Mouse (Mus musculus) mouse embryonic stem cell (cell line): ENCODE data around the gene Rasl11b.

Source experiments
- in situ Hi-C, 2 experiments: fragments of 300-500 bp; cut with MboI; formaldehyde crosslinking; loops; 1 replicate in 1 of 2; 3 replicates in 1 of 2; pipeline ENCODE4 v1.14.3; 2019 to 2020; ENCODE audit warnings: low sequenced_read_pairs in 2 of 2, low pct_unique_long_range_greater_than_20kb in 1 of 2, mixed read lengths in 1 of 2; ENCODE audit not compliant: unreplicated experiment in 1 of 2

Gene Rasl11b

GRCm38 (mm10) chr5:74180216-74180615 is 14.9 kb upstream of the Rasl11b start:
- in situ Hi-C loops: no loop called here

- in situ Hi-C loops: no loop called here
Observed at GRCm38 (mm10) chr5:74183118-74183517, 12.0 kb upstream of the Rasl11b start.

DNA sequence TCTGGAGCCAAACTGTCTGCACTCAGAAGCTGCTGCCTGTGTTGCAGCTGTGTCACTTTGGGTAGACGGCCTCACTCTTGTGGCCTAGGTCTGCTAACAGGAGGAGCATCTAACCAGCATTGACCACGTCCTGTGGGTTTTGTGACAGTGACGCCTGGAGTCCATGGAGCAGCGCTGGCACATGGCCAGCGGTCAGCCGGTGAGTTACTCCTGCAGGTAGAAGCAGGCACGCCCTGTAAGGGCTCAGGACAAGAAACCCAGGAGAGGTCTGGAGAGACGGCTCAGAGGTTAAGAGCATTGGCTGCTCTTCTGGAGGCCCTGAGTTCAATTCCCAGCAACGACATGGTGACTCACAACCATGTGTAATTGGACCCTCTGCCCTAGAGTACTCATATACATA is 10.5 kb upstream of the Rasl11b start:
- in situ Hi-C loops: no loop called here

DNA sequence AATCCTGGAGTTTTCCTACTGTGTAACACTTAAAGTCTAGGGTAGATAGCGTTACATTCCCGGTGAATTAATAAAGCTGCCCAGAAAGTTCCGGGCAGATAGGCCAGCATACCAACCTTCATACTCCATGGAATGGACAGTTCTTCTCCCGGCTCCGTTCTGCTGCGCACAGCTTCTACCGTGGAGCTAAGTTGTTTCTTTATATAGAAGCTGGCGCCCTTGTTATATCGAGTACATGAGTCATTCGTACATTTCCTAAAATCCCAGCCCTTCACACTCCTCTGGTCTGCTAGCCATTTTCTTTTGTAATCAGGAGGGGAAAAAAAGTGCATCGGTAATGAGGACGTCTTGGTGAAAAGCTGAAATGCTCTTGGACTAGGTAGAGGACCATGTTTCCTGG is 7.0 kb upstream of the Rasl11b start:
- in situ Hi-C loops: no loop called here

GRCm38 (mm10) chr5:74188886-74189285 is 6.2 kb upstream of the Rasl11b start:
- in situ Hi-C loops: no loop called here

GRCm38 (mm10) chr5:74189484-74190160 is 5.5 kb upstream of the Rasl11b start:
- in situ Hi-C loops: no loop called here

- in situ Hi-C loops: no loop called here
Observed at GRCm38 (mm10) chr5:74190161-74190491, 5.0 kb upstream of the Rasl11b start.

DNA sequence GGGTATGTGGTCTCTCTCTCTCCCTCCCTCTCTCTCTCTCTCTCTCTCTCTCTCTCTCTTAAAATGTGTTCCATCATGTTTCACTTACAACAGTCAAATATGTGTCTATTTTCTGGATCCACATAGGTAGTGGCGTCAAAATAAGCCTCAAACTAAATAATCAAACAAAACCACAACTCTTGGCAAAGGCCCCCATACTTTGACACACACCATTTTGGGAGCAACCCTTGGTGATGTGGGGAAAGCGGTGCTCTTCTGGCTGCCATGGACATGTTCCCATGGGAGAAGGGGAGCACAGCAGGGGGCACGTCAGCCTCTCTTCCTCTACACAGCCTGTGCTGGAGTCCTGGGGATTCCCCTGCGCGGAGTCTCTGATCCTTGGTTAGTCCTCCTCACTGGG is 4.2 kb upstream of the Rasl11b start:
- in situ Hi-C loops: no loop called here

GRCm38 (mm10) chr5:74193008-74193407 is 2.1 kb upstream of the Rasl11b start:
- in situ Hi-C loops: no loop called here

GRCm38 (mm10) chr5:74193626-74194025 is 1.5 kb upstream of the Rasl11b start:
- in situ Hi-C loops: no loop called here

- in situ Hi-C loops: no loop called here
Observed at GRCm38 (mm10) chr5:74194027-74194840, 852 bp upstream of the Rasl11b start.

DNA sequence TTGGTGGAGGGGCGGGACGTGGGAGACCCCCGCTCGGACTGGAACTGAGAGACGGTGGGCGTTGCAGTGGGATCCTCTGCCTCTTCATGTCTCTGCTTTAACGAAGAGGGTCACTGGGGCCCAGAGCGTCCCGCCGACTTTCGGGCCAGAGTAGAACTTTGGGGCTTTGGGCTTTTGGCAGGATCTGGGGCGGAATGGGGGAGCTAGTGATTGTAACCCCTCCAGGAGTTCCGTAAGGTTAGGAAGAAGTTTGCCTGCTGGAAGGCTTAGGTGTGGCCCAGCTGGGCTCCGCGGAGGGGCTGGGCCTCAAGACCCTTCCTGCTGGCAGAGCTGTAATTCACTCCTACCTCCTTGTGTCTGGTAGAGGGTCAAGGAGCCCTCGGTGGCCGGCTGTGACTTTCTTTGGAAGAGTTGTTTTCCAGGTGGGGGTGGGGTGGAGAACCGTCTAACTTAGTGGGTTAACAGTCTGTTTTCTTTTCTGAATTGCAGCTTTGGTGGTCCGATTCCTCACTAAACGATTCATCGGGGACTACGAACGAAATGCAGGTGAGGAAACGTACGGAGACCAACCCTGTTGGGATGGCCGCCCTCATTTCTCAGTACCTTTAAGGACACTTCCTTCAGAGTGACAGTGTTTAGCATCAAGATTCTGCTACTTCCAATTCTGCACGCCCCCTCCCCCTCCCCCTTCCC is 674 bp downstream of the Rasl11b start:
- in situ Hi-C loops: no loop called here

DNA sequence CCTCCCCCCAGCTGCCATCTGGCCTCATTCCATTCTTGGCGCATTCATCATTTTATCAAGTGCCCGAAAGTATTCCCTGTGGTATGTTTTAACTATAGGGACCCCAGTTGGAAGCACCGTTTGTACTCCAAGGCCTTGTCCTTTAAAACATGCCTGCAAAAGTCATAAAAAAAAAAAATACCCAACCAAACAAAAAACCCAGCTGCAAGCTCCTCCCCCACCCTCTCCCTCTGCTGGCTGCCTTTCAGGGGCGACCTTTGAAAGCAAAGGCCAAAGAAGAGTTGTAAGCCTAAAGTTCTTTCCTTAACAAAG is 1.2 kb downstream of the Rasl11b start:
- in situ Hi-C loops: no loop called here

DNA sequence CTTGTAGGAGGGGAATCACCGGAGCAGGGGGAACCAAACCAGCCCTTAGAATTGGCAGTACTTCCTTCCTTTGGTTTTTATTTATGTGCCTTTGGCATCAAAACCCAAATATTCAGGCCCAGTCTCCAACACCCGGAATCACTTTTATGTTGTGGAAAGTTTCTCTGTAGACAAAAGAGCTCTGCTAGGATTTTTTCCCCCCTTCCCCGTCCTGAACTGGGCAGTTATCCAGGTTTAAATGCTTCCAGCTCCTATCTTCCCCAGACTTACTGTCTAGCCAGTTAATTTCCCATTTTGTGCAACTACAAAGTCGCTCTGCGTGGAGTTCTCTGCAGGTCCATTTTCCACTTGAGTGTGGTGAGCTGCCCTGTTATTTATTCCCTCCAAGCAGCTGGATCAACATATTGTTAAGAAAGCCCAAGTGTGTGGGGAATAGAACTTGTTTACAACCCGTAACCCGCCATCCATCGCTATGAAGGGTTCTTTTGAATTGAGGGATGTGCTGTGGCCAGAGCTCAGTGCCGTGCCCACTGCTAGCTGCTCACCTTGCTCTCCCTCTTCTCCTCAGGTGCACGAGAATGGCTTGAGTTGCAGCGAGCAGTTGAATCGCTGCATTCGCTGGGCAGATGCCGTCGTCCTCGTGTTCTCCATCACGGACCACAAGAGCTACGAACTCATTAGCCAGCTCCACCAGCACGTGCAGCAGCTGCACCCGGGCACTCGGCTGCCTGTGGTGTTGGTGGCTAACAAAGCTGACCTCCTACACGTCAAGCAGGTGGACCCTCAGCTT is 2.6 kb downstream of the Rasl11b start:
- in situ Hi-C loops: no loop called here

DNA sequence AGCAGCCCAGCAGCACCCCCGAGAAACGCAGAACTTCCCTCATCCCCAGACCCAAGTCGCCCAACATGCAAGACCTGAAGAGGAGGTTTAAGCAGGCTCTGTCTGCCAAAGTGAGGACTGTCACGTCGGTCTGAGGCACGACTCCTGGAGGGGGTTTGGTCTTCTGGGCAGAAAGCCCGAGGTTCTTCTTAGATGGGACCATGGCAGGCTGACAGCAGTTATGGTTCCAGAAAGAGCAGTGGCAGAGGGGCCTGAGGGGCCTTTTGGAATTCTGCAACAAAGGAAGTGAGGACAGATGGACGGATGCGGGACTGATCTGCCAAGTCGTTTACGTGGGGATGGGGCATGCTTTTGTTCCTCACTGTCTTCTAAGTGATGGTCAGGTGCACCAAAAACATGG is 3.4 kb downstream of the Rasl11b start:
- in situ Hi-C loops: no loop called here

GRCm38 (mm10) chr5:74199793-74200192 is 4.7 kb downstream of the Rasl11b start:
- in situ Hi-C loops: no loop called here

DNA sequence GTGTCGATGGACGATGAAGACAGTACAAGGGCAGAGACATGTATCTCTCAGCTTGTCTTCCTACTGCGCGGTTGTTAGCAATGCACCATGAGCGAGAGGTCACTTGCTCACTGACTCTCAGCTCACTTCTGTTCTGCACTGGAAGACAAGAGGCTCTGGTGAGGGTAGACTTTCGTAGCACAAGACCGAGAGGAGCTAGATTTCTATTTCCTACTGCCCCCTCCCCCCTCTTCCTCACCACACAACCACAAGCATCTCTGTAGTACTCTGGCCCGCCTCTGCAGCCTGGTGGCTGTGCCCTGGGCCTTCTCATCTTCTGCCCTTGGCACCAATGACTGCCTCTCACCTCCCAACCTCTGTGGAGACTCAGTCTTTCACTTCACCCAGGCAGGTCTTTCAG is 5.4 kb downstream of the Rasl11b start:
- in situ Hi-C loops: no loop called here

DNA sequence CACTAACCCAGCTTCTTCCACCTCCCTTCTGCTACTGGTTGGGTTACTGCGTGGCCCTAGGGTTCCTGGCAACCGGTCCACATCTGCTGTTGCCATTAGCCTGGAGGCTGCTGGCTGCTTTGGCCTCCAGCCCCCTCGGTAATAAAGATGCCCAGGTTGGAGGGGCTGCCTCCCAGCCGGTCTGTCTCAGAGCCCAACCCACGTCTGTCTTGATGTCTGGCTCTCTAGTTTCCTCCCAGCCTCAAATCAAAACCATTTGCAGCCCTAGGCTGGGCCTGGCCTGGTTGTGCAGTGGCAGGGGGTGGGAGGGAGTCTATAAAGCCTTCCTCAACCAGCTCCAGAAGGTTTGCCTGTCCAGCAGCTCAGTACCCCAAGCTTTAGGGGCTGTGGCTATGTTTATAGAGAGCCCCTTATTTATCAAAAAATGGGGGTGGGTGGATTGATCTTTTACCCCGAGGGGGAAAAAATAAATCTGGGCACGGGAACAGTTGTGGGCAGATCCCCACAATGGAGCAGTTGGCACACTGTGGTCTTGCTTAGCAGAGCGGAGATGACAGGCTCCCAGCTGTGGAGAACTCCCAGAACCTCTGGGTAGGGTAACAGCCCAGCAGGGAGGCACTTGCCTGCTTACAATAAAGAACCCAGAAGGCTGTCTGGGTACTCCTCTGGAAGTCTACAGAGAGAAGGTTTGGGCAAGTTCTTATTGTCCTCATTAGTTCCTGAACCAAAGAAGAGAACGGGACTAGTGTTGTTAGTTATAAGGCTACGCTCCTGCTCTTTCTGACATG is 6.7 kb downstream of the Rasl11b start:
- in situ Hi-C loops: no loop called here
